Mouse (Mus musculus): Measurements from ENCODE around the gene Lix1l.

Lix1l gene

DNA sequence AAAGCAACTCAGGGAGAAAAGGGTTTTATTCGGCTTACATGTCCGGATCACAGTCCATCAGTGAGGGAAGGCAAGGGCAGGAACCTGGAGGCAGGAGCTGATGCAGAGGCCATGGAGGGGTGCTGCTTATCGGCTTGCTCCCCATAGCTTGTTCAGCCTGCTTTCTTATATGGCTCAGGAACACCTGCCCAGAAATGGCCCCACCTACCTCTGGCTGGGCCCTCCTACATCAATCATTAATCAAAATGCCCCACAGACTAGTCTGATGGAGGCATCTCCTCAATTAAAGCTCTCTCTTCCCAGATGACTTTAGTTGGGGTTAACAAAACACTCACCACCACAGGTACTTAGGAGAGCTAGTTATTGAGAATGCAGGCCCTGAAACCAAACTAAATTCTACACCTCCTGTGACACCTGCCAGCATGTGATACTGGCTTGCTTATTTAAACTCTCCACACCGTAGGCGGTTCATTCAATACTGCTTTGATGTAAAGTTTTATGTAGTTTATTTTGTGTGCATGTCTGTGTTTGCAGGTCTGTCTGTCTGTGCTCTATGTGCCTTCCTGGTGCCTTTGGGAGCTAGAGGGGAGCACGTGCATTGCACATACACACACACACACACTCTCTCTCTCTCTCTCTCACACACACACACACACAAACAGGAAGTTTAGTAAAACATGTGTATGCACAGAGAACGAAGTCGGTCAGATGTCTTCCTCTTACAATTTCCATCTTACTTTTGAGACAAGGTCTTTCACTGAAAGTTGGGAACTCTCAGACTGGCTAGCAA lies 34.1 kb upstream of the Lix1l start:
- DNase-seq: no peak

DNA sequence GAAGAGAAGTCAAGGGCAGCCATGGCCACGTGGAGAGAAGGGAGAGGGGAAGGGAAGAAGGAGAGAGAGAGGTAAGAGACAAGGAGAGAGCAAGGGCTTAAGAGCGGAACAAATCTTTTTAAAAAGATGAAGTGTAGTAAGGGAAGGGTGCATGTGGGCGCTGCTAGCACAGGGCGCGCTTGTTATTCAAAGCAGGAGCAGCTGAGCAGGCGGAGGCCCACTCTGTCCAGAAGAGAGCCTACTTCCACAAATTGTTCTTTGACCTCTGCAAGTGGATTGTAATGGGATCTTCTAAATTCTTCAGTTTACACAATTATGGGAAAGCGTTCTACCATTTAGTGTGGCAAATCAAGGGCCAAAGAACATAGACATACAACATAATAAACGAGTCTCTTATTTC lies 32.3 kb upstream of the Lix1l start:
- no peak for DNase-seq

DNA sequence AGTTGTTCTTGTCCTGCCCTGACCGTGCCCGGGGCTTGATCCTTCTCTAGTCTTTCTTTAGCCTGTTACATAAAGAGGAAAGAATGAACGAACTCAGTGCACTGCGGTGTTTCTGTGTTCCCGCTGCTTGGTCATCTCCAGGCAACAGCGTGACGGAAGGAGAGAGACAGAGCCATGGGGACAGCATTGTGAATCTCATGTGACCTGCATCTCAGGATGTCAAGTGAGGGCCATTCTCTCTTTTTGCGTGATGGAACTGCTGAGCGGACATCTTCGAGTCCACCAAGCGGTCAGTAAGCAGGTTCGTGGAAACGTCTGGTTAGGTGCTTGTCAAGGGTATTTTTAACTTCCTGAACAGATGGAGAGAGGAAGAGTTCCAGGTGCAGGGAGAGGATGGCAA lies 31.4 kb upstream of the Lix1l start:
- DNase-seq: no peak

DNA sequence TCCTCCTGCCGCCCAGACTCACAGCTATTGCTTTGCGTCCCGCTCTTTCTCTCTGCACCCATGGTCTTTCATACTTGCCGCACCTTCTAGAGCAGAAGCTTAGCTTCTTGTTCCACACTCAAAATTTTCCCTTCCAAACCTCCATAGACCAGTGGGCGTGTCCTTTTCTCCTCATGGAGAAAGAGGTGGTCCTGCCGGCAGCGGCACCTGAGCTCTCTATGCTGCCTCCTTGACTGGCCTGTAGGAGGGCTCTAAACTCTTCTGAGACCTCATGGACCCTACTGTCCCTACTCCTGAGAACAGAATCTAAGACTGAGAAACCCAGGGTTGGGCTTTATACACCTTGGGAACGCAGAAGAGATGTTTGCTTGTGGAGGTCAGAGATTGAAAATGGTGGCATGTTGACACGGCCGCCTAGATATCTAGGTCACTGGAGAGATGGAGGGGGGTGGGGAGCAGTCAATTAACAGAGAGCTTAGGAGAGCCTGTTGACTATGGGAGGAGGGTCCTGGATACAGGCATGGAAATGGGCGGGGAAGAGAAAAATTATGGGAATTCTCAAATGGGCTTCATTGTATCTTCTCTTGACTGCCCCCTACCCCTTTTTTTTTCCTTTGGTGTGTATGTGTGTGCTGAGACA lies 30.9 kb upstream of the Lix1l start:
- DNase-seq: no peak

DNA sequence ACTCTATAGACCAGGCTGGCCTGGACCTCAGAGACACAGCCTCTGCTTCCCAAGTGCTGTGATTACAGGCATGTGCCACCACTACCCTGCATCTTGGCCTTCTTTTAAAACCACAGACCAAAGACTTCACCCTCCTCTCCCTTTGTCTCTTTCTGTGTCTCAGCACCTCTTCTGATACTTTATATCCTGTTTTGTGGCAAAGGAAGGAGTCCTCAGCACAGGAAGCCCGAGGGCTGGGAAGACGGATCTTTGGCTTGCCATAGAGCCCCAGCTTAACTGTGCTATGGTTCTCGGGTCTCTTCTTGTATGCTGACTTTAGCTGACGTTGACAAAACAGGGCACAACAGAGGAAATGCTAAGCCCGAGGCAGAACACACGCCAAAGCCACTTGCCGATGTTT lies 30.3 kb upstream of the Lix1l start:
- no peak for DNase-seq

DNA sequence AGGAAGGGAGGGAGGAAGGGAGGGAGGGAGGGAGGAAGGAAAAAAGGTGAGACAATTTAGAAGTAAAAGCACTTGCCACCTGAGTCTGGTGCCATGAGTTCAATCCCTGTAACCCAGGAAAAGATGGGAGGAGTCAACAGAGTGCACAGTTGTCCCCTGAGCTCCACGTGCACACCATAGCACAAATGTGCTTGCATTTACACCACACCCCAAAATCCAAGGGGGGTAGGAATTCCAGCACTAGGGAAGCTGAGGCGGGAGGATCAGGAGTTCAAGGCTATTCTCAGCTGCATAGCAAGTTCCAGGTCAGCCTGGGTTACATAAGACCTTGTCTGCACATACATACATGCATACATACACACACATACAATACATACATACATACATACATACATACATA lies 29.6 kb upstream of the Lix1l start:
- DNase-seq: no peak

DNA sequence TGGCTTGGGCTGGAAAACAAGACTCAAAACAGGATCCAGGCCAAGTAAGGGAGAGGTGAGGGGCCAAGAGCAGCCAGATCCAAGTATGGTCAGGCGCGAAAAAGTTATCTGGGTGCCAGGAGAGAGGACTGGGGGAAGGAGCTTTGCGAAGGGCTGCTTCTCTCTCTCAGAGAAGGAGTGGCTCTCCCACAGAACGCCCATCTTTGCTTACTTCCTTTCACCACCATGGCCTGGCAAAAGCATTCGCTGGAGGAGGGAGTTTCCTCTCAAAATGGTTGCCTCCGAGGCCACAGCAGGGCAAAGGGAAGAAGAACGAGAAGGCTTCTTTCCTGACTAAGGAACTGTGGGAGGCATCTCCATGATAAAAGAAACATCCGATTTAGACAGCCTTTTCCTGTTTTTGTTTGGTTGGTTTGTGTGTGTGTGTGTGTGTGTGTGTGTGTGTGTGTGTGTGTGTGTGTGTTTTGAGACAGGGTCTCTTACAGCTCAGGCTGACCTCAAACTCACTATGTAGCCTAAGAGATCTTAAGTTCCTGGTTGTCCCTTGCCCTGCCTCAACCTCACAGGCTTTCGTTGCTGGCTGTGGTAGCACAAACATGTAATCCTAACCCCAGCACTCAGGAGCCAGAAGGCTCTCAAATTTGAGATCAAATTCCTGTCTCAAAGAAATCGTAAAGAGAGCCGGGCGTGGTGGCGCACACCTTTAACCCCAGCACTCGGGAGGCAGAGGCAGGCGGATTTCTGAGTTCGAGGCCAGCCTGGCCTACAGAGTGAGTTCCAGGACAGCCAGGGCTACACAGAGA lies 28.9 kb upstream of the Lix1l start:
- peak; percentile 67 for DNase-seq

DNA sequence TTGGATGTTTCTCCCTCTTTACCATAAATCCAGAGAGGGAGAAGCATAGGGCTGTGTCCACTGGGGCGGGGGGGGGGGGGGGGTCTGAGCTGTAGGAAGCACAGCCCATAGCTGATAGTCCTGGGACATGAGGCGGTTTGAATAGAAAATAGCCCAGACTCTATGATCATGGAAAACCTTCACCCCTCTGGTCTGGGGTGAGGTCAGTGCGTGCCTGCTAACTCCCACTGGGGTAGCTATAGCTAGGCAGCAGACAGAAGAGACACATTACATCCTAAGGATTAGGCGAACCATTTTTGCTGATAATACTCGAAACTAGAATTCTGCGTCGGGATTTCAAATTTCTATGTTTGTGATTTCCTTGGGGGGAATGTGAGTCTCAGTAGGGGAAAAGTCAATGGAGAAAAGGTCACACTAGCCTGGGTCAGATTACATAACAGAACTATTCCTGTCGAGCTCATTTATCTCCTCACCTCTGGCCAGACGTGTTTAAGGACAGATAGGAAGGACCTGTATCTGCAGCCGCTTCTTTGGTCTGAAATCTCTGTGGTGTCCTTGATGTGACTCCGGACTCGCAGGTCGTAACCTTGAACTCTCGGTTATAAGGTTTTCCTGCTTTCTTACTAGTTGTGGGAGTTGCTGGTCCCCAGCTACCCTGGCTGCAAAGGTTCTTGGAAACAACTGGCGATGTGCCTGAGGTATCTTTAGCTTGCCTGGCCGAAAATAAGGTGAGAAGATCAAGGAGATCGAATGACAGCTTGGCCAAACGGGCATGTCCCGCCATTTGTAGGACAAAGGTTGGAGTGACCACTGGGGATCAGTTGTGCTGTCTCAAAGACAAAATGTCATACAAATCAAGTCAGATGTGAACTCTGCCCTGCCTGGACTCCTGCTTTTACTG lies 27.1 kb upstream of the Lix1l start:
- no peak for DNase-seq

DNA sequence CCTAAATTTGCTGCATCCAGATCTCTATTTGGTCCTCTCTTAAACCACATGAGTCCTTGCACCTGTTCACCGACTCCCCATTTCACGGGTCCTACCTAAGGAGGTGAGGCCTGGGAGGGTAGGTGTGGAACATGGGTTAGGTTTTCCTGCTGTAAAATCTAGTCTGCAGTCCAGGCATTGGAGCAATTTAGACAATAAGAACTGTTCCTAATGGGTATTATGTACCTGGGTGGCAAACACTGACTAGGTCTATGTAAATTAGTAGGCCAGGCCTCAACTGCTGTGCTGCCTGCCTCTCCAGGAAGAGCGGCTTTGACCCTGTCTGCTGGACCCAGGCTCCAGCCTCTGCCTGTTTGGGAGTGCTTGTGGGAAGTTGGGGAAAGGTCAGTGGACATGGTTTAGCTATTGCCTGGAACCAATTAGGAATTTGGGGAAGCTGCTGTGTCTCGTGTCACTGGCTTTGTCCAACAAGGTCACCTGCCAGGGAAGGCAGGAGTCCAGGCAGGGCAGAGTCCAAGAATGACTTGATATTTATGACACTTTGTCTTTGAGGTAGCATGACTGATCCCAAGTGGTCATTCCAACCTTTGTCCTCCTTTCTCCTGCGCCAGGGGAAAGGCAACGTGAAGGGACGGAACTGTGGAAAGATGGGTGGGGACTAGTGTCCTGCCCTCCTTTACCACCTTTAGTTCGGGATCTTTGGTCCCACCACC lies 25.5 kb upstream of the Lix1l start:
- DNase-seq: peak; percentile 63

DNA sequence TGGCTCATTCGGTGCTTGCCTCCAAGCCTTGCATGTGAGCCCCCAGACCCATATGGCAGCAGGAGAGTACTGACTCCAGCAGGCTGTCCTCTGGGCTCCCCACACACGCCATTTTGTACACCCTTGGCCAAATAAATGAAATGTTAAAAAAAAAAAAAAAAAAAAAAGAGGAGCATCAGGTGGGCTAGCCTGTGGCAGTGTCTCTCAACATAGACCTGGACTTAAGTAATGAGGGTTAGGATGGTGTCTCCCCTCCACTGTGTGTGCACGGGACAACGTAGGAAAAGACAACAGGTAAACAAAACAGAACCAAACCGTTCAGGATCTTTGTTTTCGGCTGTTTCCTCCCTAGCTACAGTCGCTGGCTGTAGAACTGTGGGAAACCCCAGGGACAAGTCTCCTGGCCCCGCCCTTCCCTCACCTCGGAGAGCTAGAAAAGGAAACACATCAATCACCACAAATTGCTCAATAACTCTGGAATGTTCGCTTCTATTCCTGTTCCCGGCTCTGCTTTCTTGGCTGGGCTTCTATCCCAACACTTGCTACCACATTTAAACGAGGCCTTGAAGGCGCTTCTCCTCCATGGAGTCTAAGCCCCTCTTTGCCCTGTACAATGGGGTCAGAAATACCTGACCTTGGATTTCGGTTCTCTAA lies 24.8 kb upstream of the Lix1l start:
- DNase-seq: peak; percentile 90

DNA sequence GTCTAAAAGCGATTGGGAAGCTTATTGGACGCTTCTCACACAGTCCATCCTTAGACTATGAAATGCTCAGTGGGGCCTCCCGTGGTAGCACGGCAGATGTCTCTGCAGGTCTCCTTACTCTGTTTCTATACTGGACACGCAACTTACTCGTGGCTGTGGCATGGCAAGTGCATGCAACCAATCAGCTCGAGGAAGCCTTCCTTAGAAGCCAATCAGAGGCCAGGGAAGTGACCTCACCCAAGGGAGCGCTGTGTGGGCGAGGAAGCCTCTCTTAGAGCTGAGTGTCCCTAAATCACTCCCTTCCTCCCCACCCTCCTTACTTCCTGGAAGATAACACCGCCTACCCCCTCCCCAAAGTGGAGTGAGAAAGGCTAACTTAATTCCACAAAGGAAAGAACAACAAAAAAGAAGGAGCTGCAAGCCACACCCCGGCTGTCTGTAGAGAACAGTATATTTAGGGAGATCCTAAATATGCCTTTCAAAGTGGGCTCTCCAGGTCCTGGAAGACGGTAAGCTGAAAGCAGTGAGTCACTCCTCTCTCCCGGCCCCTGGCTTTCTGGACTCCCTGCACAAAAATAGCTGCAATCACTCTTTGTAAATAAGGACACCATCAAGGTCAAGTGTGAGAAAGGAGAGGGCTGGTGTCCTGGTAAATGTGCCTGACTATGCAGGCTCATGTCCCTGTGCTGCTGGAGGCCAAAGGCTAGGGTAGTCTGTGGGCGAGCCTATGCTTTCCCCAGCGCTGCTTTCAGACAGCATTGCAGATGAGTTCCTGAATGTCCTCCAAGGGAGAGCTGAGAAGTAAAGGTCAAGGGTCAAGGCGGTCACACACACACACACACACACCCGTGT lies 24.0 kb upstream of the Lix1l start, which contains the start of gene Gm16253:
TSS of gene Gm16253 (plus strand) at position 295 of the 852 bp plus-strand sequence.
- DNase-seq: peak; percentile 93

DNA sequence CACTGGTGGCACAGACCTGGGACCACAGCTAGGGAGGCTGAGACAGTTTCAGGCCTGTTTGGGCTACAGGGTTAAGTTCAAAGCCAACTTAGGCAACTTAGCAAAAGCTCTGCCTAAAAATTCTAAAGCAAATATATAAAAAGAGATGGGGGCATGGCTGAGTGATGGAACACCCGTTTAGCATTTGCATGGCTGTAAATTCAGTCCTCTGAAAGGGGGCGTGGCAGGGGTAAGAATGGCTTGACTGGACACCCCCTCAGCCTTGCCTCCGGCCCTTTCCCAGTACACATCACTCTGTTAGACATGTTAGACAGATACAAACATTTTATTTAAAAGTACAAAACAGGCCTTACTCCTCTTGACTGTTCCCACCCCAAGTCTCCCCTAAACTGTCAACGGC lies 23.4 kb upstream of the Lix1l start:
- no peak for DNase-seq

DNA sequence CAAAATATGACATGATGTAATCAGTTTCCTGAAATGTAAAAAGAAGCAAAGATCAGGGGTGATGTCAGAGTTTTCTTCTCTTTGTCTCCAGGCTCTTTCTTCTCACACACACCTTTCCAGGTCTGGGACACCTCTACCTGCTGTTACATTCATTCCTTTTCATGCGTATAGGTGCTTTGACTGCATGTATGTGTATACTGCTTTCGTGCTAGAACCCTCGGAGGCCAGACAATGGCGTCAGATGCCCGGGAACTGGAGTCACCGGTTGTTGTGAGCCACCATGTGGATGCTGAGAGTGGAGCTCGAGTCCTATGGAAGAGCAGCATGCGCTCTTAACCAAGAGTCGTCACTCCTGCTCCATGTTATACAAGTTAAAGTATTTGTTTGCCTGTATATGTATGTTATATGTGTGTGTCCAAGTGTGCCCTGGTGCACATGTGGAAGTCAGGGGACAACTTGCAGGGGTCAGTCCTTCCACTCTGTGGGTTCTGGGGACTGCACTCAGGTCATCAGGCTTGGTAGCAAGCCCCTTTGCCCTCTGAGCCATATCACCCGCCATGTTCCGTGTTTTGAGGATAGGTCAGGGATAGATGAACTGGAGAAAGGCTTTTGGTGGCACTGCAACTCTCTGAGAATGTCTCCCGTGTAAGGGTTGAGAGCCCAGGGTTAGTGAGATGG lies 22.2 kb upstream of the Lix1l start:
- DNase-seq: no peak

DNA sequence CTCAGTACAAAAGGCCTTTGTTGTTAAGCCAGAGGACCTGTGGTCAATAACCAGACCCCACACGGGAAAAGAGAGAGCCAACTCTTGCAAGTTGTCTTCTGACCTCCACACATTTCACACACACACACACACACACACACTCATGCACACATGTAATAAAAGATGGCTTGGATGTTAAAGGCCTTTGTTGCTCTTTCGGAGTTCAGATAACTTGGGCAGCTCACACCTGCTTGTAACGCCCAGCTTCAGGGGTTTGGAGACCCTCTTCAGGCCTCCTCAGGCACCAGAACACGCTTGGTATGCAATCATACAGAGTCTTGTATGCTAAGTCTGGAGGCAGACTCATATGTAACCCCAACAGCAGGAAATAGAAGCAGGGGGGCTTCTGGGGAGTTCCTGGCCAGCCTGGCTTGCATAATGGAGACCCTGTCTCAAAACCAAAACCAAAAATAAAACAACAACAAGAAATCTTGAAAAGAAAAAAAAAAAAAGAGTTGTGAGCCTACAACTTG lies 21.7 kb upstream of the Lix1l start:
- no peak for DNase-seq

DNA sequence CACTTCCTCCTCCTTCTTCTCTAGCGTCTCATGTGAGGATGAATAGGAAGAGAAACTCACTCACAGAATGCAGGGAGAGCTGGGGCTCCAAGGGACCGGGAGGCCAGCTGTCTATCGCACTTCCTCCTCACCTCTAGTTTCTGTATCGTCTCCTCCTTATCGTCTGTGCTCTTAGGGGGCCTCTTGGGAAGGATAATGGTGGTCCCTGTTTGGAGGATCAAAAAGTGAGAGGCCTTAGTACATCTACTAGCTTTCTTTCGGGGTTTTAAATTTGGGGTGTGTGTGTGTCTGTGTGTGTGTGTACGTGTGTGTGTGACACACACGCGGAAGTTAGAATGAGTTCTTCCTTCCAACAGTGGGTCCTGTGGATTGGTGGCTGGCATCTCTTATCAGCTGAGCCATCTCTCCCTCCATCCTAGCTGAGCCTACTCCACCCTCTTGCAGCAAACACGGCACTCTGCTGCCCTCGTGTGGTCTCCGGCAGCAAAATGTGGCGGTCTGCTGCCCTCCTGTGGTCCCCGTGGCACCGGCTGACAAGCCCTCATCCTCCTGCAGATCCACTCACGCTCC lies 21.0 kb upstream of the Lix1l start:
- peak; percentile 92 for DNase-seq

DNA sequence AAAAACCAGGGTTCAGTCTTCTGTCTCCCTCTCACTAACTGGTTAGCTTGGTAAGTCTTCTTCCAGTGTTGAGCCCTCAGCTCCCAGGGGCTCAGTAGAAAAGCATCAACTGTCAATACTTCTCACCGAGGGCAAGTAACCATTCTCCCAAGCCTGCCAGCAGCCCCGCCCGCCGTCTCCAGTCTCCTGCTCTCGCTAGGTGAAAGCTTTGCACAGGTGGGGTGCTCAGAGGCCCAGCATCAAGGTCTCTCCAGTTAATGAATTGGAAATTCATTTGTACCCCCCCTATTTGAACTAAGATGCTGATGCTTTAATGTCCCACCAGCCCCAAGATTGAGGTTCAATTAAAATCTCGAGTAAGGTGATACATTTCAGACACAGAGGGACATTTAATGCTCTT lies 19.8 kb upstream of the Lix1l start:
- no peak for DNase-seq

DNA sequence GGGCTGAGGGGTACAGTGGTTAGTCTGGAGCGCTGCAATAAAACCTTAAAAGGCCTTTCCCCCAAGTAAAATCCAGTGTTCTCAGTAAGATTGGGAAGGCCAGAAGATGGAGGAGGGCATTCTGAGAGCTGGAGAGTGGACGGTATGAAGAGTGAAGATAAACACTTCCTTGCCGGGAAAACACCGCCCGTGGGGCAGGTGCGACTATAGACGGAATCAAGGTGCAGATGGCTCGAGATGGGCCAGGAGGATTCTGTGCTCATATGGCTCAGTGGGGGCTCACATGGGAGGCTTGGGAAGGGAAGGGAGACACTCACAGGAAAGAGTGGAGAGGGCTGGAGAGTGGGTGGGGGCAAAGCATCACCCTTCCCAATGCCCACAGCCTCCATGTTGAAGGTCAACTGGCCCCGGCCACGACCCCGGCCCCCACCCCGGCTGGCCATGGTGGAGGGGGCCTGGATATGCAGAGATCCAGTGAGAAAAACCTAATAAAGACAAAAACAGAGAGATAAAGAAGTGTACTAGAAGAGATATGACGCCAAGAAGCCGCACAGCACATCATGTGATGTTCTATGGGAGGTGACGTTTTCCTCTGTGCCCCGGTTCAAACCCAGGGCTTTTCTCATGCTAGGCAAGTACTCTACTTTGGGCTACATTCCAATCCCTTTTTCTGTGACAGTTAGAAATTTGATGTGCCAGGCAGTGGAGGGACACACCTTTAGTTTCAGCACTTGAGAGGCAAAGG lies 19.0 kb upstream of the Lix1l start:
- no peak for DNase-seq

DNA sequence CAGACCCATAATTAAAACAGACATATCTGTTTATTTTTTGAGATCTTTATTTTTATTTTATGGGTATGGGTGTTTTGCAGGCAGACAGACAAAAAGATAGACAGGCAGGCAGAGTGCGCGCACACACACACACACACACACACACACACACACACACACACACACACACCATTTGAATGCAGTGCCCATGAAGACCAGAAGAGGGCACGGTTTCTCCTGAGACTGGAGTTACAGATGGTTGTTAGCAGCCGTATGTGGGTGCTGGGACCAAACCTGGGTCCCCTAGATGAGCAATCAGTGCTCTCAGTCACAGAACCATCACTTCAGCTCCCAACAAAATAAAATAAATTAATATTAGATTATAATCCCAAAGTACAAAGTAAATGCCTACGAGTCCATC lies 17.6 kb upstream of the Lix1l start:
- DNase-seq: no peak

DNA sequence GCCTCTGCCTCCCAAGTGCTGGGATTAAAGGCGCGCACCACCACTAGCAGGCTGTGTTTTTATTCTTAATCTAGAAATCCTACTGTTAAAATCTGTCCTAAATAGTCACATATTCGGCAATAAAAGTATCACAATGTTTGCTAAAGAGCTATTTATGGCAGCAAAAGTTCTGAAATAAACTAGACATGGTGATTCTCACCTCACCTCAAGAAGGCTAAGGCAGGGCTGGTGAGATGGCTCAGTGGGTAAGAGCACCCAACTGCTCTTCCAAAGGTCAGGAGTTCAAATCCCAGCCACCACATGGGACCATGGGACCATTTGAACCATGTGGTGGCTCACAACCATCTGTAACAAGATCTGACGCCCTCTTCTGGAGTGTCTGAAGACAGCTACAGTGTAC lies 10.3 kb upstream of the Lix1l start:
- no peak for DNase-seq

Data from kidney, postnatal 14 days (tissue).